Mouse (Mus musculus) hematopoietic multipotent progenitor cell, adult 10-12 weeks (in vitro differentiated cells): ENCODE results near the gene Arhgdig. TPM values are rescaled to one million over a fixed set of nuclear protein-coding genes. Genes with fewer than 3 reads are reported as not detected.

Experiments used
- polyA plus RNA-seq: library from polyadenylated mRNA; stranded (reverse); fragments of >175 nt; gene quantifications from 2 replicates; pipeline ENCODE4 v1.2.3, GENCODE M21; 2012; ENCODE audit warnings: low replicate concordance

Arhgdig gene
- 0.20 and 0.30 TPM in 2 replicates for polyA plus RNA-seq

DNA sequence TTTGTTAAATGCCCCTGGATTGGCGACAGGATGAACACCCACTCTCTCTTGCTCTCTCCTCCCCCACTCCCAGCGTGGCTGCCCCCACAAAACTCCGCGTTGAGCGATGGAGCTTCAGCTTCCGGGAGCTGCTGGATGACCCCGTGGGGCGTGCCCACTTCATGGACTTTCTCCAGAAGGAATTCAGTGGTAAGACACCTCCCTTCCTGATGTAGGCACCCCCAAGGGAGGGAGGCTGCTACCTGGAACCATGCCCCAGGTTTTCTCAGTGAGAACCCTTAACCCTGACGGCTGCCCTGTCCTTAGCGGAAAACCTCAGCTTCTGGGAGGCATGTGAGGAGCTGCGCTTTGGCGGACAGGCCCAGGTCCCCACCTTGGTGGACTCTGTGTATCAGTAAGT, at the start of gene Arhgdig:
Arhgdig (minus strand) TSS at position 101 of the 400 bp plus-strand sequence.

DNA sequence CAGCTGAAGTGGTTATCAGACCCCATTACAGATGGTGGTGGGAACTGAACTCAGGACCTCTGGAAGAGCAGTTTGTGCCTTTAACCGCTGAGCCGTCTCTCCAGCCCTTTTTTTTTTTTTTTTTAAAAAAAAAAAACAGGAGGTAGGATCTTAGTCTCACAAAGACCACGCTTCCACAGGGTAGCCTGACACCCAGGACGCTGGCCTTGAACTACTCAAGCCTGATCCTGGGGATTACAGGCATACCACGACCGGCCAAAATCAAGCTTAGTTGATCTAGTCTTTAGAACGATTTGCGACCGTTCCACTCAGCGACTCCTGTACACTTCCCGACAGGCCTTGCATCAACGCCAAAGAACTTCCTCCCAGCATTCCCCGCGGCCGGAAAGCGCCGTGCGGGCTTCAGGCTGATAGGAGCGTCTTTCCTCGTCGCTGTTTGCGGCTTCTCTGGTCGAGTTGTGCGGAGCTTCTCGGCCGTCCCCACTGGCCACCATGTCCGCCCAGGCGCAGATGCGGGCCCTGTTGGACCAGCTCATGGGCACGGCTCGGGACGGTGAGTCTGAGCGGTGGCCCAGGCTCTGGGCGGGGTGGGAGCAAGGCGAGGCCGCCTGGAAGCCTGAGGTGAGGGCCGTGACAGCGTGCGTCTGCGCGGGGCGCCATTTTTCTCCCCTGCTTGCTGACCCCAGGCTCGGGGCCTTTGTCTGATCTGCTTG, 45.1 kb upstream of the Arhgdig start, which contains the start of gene Luc7l:
Luc7l (plus strand) TSS at position 358 of the 713 bp plus-strand sequence.

DNA sequence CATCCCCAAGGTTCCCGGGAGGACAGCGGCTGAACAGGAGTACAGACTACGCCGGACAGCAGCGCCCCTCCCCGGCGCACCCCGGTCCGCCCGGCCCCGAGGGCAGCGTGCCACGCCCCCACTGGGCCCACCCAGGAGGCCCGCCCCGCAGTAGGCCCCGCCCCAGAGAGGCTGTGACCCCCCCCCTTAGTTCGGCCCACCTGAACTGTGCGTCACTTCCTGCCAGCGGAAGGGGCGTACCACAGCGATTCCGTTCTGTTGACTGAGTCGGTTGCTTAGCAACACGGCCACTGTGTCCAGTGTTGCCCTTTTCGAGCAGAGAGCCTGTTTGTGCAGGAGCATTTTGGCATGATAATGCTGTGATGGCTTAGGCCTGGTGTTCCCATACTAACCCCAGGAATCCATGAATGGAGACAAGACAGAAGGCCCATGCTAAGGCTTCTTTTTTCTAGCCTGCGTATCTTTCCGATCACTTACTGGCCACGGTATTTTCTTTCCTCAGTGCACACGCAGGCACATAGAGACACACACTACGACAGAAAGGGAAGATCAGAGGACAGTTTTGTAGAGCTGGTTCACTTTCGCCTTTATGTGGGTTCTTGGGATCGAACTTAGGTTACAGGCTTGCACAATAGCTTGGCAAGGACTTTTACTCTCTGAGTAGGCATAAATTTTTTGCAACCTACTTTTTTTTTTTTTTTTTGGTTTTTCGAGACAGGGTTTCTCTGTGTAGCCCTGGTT, 36.7 kb upstream of the Arhgdig start, which contains the start of gene Fam234a:
Fam234a (minus strand) TSS at position 142 of the 741 bp plus-strand sequence.

GRCm38 (mm10) chr17:26202737-26203136, 4.8 kb downstream of the Arhgdig start, which contains the start of gene Rgs11:
TSS of gene Rgs11 (plus strand) at chr17:26202951.

GRCm38 (mm10) chr17:26198892-26199291, 8.7 kb downstream of the Arhgdig start, which contains the start of gene Pdia2:
TSS of gene Pdia2 (minus strand) at chr17:26199087.

Other genes starting within 250 kb of the Arhgdig start
- 61.6 and 119 TPM in 2 replicates for gene Capn15, start 222.0 kb downstream of the Arhgdig start, polyA plus RNA-seq
- 7.3 and 22.8 TPM in 2 replicates for gene Rab11fip3, start 138.2 kb downstream of the Arhgdig start, polyA plus RNA-seq
- gene Decr2, start 117.4 kb downstream of the Arhgdig start, polyA plus RNA-seq = 0.60 and 0.89 TPM in 2 replicates
- 12.3 and 23.3 TPM in 2 replicates for gene Nme4, start 112.2 kb downstream of the Arhgdig start, polyA plus RNA-seq
- 16.6 and 22.7 TPM in 2 replicates for gene Tmem8, start 94.5 kb downstream of the Arhgdig start, polyA plus RNA-seq
- 55.8 and 84.0 TPM in 2 replicates for gene Mrpl28, start 84.3 kb downstream of the Arhgdig start, polyA plus RNA-seq
- gene Axin1, start 69.1 kb downstream of the Arhgdig start, polyA plus RNA-seq = 52.8 and 62.8 TPM in 2 replicates
- gene Pdia2, start 8.7 kb downstream of the Arhgdig start, polyA plus RNA-seq = 1.3 TPM in 1 of 2 replicates, not detected in the other
- gene Rgs11, start 4.8 kb downstream of the Arhgdig start, polyA plus RNA-seq = 7.4 and 8.8 TPM in 2 replicates
- 5.6 and 15.1 TPM in 2 replicates for gene Fam234a, start 36.5 kb upstream of the Arhgdig start, polyA plus RNA-seq
- gene Luc7l, start 45.1 kb upstream of the Arhgdig start, polyA plus RNA-seq = 34.2 and 49.0 TPM in 2 replicates
- 1.4 and 3.7 TPM in 2 replicates for gene Neurl1b, start 207.0 kb upstream of the Arhgdig start, polyA plus RNA-seq